Mouse (Mus musculus): ENCODE results near the gene Cdh23. TPM values are rescaled to one million over a fixed set of nuclear protein-coding genes. Genes with fewer than 3 reads are reported as not detected.

The Cdh23 gene
- polyA plus RNA-seq, 1 experiment from 2014 or later = 0.25 TPM

DNA sequence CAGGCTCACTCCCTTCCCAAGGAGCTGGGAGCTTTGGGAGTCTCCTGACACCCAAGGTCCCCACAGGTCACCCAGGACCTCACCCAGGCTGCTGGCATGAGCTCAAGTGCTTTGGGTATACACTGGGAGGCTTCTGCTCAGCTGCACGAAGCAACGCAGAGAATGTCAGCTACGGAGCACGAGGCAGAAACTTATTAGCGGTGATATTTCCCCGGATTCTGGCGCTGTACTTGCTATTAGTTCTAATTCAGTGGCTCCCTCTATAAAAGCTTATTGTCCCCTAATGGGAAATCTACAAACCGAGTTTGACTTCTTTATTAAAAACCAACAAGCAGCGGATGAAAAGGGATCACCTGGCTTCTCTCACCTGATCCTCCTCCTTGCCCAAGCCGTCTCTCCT lies 266.3 kb downstream of the Cdh23 start:
- H3K27me3 ChIP-seq = no peaks in the 10 kb centered on the region
- no peak overlapping the region for H3K4me2 ChIP-seq
- 70% methylated on average over 10 of the region's 10 CpGs for WGBS (ENCODE audit: insufficient replicate concordance)
- no peaks in the 10 kb centered on the region for H3K9me3 ChIP-seq (replicated peaks)
- H3K27ac ChIP-seq (replicated peaks) = no peak overlapping the region
- no peak for ATAC-seq (ENCODE audit: insufficient read depth)
- H3K4me1 ChIP-seq (replicated peaks) = no peaks in the 10 kb centered on the region
- no peaks in the 10 kb centered on the region for H3K36me3 ChIP-seq (replicated peaks)
- H3K4me3 ChIP-seq (replicated peaks) = no peak overlapping the region
- H3K9ac ChIP-seq = no peak overlapping the region

- Histone ChIP-seq H3K27ac (replicated peaks) (no peak overlapping the region), H3K9me3 (replicated peaks) (no peaks in the 10 kb centered on the region), H3K9ac (no peak overlapping the region), H3K36me3 (replicated peaks) (no peaks in the 10 kb centered on the region), H3K4me2 (no peak overlapping the region), H3K27me3 (no peaks in the 10 kb centered on the region), H3K4me1 (replicated peaks) (no peaks in the 10 kb centered on the region), H3K4me3 (replicated peaks) (no peak overlapping the region)
- ATAC-seq (ENCODE audit: insufficient read depth) = no peak
- 62% methylated on average over 7 of the region's 7 CpGs for WGBS (ENCODE audit: insufficient replicate concordance)
Observed at GRCm38 (mm10) chr10:60422756-60423155, 273.5 kb downstream of the Cdh23 start.

DNA sequence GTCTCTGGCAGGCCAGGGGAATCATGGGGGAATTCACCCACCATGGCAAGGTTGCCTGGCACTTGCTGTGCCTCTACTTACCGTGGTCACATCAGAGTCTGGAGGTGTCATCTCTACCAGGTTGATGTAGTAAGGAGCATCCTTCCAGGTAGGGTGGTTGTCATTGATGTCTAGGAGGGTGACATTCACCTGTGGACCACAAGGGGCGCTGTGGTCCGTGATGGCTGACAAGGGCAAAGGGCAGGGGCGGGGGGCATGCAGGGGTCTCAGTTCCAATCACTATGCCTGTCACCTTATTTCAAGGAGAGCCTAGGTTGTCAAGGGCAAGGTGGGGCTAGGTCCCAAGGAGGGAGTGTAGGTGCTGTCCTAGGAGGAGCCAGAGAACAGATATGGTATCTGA lies 276.7 kb downstream of the Cdh23 start:
- no peak overlapping the region for H3K4me2 ChIP-seq
- no peaks in the 10 kb centered on the region for H3K27me3 ChIP-seq
- no peak for ATAC-seq (ENCODE audit: insufficient read depth)
- no peak overlapping the region for H3K4me3 ChIP-seq (replicated peaks)
- H3K4me1 ChIP-seq (replicated peaks) = no peaks in the 10 kb centered on the region
- no peaks in the 10 kb centered on the region for H3K36me3 ChIP-seq (replicated peaks)
- no peaks in the 10 kb centered on the region for H3K9me3 ChIP-seq (replicated peaks)
- no peak overlapping the region for H3K9ac ChIP-seq
- H3K27ac ChIP-seq (replicated peaks) = no peak overlapping the region
- WGBS (ENCODE audit: insufficient replicate concordance) = 16% methylated on average over 4 of the region's 4 CpGs

DNA sequence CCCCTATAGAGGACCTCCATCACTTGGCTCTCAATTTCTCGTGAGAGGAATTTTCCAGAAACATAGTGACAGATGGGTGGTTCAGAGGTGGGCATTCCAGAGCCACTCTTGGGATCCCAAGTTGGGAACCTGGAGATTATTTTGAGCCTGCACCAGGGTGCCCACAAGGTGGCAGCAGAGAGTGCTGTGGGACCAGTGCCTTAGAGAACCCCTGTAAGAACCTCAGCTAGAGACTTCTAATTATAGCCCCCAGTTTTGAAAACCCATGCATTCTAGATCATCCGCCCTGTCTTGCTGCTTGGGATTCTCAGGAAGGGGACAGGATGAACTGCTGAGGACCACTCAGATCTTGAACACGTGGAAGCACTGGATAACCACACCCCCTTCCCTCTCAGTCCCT lies 278.2 kb downstream of the Cdh23 start:
- H3K9ac ChIP-seq = no peak overlapping the region
- no peak overlapping the region for H3K4me3 ChIP-seq (replicated peaks)
- 4% methylated on average over 3 of the region's 3 CpGs for WGBS (ENCODE audit: insufficient replicate concordance)
- H3K4me2 ChIP-seq = no peak overlapping the region
- H3K9me3 ChIP-seq (replicated peaks) = no peaks in the 10 kb centered on the region
- H3K27me3 ChIP-seq = no peaks in the 10 kb centered on the region
- ATAC-seq (ENCODE audit: insufficient read depth) = no peak
- no peak overlapping the region for H3K27ac ChIP-seq (replicated peaks)
- no peaks in the 10 kb centered on the region for H3K4me1 ChIP-seq (replicated peaks)
- H3K36me3 ChIP-seq (replicated peaks) = no peaks in the 10 kb centered on the region

GRCm38 (mm10) chr10:60417041-60417440 lies 279.2 kb downstream of the Cdh23 start:
- H3K4me1 ChIP-seq (replicated peaks) = no peaks in the 10 kb centered on the region
- WGBS (ENCODE audit: insufficient replicate concordance) = 60% methylated on average over 2 of the region's 2 CpGs
- no peak overlapping the region for H3K27ac ChIP-seq (replicated peaks)
- no peak overlapping the region for H3K9ac ChIP-seq
- no peaks in the 10 kb centered on the region; the same call in 1 of the 2 replicates for H3K27me3 ChIP-seq
- no peak overlapping the region for H3K4me2 ChIP-seq
- ATAC-seq (ENCODE audit: insufficient read depth) = no peak
- no peaks in the 10 kb centered on the region for H3K9me3 ChIP-seq (replicated peaks)
- no peaks in the 10 kb centered on the region for H3K36me3 ChIP-seq (replicated peaks)
- H3K4me3 ChIP-seq (replicated peaks) = no peak overlapping the region

DNA sequence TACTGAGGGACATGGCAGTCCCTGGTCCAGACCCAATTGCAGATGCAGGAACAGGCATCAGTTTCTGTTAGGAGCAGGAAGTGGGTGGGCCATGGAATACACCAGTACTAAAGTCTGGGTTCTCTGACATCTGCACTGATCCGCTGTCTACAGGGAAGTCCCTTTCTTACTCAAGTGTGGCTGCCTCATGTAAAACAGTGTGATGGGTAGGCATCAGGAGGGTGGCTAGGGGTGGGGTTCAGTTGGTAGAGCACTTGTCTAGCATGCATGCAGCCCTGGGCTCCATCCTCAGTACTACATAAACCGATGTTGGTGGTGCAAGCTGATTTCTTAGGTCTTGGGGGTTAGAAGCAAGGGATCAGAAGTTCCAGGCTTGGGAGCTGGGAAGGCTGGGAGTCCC lies 282.5 kb downstream of the Cdh23 start:
- WGBS (ENCODE audit: insufficient replicate concordance) = 41% methylated on average over 2 of the region's 2 CpGs
- Histone ChIP-seq H3K9ac (no peak overlapping the region), H3K36me3 (replicated peaks) (no peaks in the 10 kb centered on the region), H3K9me3 (replicated peaks) (no peaks in the 10 kb centered on the region), H3K4me1 (replicated peaks) (no peaks in the 10 kb centered on the region), H3K27me3 (peaks cover 2% of the 10 kb centered on the region; the same call in 1 of the 2 replicates), H3K27ac (replicated peaks) (no peak overlapping the region), H3K4me3 (replicated peaks) (no peak overlapping the region), H3K4me2 (no peak overlapping the region)
- no peak for ATAC-seq (ENCODE audit: insufficient read depth)

DNA sequence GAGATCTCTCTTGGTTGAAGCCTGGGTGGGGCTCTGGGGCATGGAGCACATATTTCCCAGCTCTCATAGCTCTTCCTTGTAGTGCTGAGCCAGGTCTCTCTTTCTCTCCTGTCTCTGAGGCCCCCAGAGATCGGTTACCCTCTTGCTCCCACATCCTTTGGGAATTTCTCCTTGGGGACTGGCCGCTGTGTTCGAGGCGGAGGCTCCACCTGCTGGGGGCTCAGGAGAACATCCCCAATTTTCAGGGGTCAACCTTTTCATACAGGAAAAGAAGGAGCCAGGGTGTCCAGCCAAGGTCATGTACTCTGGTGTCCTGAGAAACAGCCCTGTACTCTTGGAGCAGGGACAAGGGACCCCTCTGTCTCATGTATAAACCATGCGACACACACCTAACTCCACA lies 284.5 kb downstream of the Cdh23 start:
- Histone ChIP-seq H3K27me3 (peaks cover 7% of the 10 kb centered on the region), H3K4me1 (replicated peaks) (no peaks in the 10 kb centered on the region), H3K4me2 (no peak overlapping the region), H3K9ac (no peak overlapping the region), H3K36me3 (replicated peaks) (no peaks in the 10 kb centered on the region), H3K9me3 (replicated peaks) (no peaks in the 10 kb centered on the region), H3K4me3 (replicated peaks) (no peak overlapping the region), H3K27ac (replicated peaks) (no peak overlapping the region)
- WGBS (ENCODE audit: insufficient replicate concordance) = 24% methylated on average over 5 of the region's 5 CpGs
- no peak for ATAC-seq (ENCODE audit: insufficient read depth)

DNA sequence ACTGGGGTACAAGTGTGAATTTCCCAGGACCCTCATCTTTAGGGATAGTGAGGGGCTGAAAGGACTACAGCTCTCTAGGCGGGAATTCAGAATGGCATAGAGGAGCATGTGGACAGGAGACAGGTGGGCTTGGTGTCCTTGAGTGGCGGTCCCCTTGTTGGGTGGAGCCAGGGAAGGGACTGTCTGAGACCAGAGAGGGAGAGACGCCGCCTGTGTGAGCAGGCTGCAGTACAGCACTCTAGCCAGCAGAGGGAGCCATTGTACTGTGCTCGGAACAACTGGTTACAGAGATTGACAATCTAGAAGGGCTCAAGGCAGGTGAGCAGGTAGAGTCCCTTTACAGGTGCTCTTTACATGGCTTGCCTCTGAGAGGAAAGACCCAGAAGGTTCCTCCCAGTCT lies 288.5 kb downstream of the Cdh23 start:
- Histone ChIP-seq H3K9me3 (replicated peaks) (no peaks in the 10 kb centered on the region), H3K9ac (no peak overlapping the region), H3K4me1 (replicated peaks) (no peaks in the 10 kb centered on the region), H3K27me3 (peaks cover 7% of the 10 kb centered on the region), H3K4me3 (replicated peaks) (no peak overlapping the region), H3K27ac (replicated peaks) (no peak overlapping the region), H3K36me3 (replicated peaks) (no peaks in the 10 kb centered on the region), H3K4me2 (no peak overlapping the region)
- 3% methylated on average over 5 of the region's 5 CpGs for WGBS (ENCODE audit: insufficient replicate concordance)
- ATAC-seq (ENCODE audit: insufficient read depth) = no peak

GRCm38 (mm10) chr10:60405460-60406177 lies 290.7 kb downstream of the Cdh23 start:
- no peak overlapping the region for H3K9ac ChIP-seq
- no peak overlapping the region for H3K4me3 ChIP-seq (replicated peaks)
- H3K4me1 ChIP-seq (replicated peaks) = no peaks in the 10 kb centered on the region
- H3K36me3 ChIP-seq (replicated peaks) = no peaks in the 10 kb centered on the region
- no peak overlapping the region for H3K4me2 ChIP-seq
- peaks cover 7% of the 10 kb centered on the region for H3K27me3 ChIP-seq
- no peak for ATAC-seq (ENCODE audit: insufficient read depth)
- 52% methylated on average over 7 of the region's 7 CpGs for WGBS (ENCODE audit: insufficient replicate concordance)
- no peak overlapping the region for H3K27ac ChIP-seq (replicated peaks)
- H3K9me3 ChIP-seq (replicated peaks) = no peaks in the 10 kb centered on the region

DNA sequence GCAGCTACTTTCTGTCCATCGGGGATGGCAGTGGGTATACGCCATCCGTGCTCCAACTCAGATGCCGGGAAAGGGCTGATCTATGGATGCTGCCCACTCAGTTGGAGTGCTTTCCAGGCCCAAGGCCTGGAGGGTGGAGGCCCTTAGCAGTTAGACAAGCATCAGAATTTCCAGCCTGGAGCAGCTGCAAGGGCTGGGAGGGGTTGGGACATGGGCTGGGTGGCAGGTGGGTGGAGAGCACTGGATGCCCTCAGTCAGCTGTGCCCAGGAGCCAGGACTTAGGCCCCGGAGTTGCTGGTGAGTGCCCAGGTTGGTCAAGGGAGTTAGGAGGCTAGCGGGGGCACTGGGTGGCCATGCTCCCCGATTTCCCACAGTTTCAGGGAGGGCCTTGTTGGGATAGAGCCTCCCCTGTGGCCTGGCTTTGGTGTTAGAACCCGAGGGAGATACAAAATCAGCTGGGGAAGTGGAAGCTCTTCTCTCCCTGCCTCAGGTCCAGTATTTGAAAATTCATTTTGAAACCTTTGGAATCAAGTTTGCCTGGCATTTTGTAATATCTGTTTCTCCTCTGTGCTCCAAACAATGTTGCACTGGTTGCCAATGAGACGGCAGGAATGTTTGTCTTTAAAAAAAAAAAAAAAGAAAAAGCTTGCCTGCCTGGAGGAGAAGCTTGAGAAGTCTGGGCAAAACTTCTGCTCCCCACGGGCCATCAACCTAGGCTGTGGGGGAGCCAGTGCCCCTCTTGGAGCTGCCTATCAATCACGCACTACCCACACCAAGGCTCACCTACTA lies 295.6 kb downstream of the Cdh23 start:
- no peak overlapping the region for H3K27ac ChIP-seq (replicated peaks)
- H3K4me3 ChIP-seq (replicated peaks) = no peak overlapping the region
- no peak for ATAC-seq (ENCODE audit: insufficient read depth)
- H3K4me2 ChIP-seq = no peak overlapping the region
- 62% methylated on average over 11 of the region's 11 CpGs for WGBS (ENCODE audit: insufficient replicate concordance)
- no peak overlapping the region for H3K9ac ChIP-seq
- no peaks in the 10 kb centered on the region for H3K4me1 ChIP-seq (replicated peaks)
- H3K9me3 ChIP-seq (replicated peaks) = no peaks in the 10 kb centered on the region
- H3K27me3 ChIP-seq = no peaks in the 10 kb centered on the region
- no peaks in the 10 kb centered on the region for H3K36me3 ChIP-seq (replicated peaks)

DNA sequence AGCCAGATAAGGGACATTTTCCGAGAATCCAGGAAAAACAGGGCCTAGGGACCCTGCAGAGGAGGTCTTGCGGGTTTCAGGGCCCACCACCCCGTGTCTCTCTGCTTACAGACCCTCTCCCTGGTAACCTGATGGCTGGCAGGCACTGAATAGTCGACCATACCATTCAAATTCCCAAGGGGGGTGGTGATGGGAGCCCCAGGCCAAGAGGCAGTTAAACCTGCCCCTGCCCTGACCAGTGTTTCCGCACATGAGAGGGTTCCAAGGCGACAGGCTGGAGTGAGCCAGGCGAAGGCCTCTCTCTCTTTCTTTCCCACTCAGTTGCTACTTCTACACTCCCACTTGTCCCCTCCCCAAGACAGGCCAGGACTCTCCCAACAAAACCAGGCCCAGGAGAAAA lies 296.8 kb downstream of the Cdh23 start, which contains the start of gene Gm17455:
Gene Gm17455, plus strand, starts transcription at position 278 of the 400 bp plus-strand sequence.
- H3K27ac ChIP-seq (replicated peaks) = no peak within 1 kb of the TSS
- no peak within 1 kb of the TSS for H3K9ac ChIP-seq
- H3K4me1 ChIP-seq (replicated peaks) = no peaks in the 10 kb centered on the region
- H3K9me3 ChIP-seq (replicated peaks) = no peaks in the 10 kb centered on the region
- no peak within 1 kb of the TSS for H3K4me3 ChIP-seq (replicated peaks)
- H3K4me2 ChIP-seq = no peak within 1 kb of the TSS
- WGBS (ENCODE audit: insufficient replicate concordance) = 51% methylated on average over 7 of the region's 7 CpGs
- no peaks in the 10 kb centered on the region for H3K36me3 ChIP-seq (replicated peaks)
- no peaks in the 10 kb centered on the region for H3K27me3 ChIP-seq
- no peak for ATAC-seq (ENCODE audit: insufficient read depth)

Measured in liver, embryonic 15.5 days (tissue).